Mouse (Mus musculus) C2C12 (cell line): ENCODE measurements around the gene Kng1.

ENCODE experiments used
- CEBPB ChIP-seq: IDR thresholded peaks from one replicate; pipeline ENCODE4 v1.6.1; 2011; ENCODE audit warnings: low read depth, mild to moderate bottlenecking, control low read depth, moderate library complexity
- CTCF ChIP-seq: IDR thresholded peaks from one replicate; pipeline ENCODE4 v1.5.1; 2011; ENCODE audit not compliant: control insufficient read depth, insufficient read depth, insufficient read length

GRCm38 (mm10) chr16:23107946-23108759 is 50.5 kb downstream of the Kng1 start:
- TF ChIP-seq CEBPB (no peak), CTCF (no peak)
